Mouse (Mus musculus) heart, embryonic 15.5 days (tissue): ENCODE results near the gene Gm49387. TPM values are rescaled to one million over a fixed set of nuclear protein-coding genes. Genes with fewer than 3 reads are reported as not detected.
A peak's percentile ranks its signal among the peaks of the same experiment; 100 is the strongest.

Experiments used
- ATAC-seq: fragments of 200-750 bp; cut with Nextera tagmentation; replicated peaks from 2 replicates; pipeline ENCODE4 v1.8.0; 2017; ENCODE audit warnings: low read depth, moderate TSS enrichment; ENCODE audit not compliant: insufficient number of reproducible peaks, insufficient read depth, low FRiP score
- H3K27ac ChIP-seq: fragments of 300-500 bp; sonication (generic); 2 replicates; pipeline ENCODE4 v1.5.1; 2015; ENCODE audit warnings: mild to moderate bottlenecking, inconsistent platforms
- H3K27me3 ChIP-seq: fragments of 300-500 bp; sonication (generic); 2 replicates; pipeline ENCODE4 v1.6.1; 2015; ENCODE audit warnings: inconsistent platforms
- H3K36me3 ChIP-seq: fragments of 300-500 bp; sonication (generic); 2 replicates; pipeline ENCODE4 v1.6.1; 2015; ENCODE audit warnings: mild to moderate bottlenecking, inconsistent platforms
- H3K4me1 ChIP-seq: fragments of 300-500 bp; sonication (generic); replicated peaks from 2 replicates; pipeline ENCODE4 v1.6.1; 2015; ENCODE audit warnings: inconsistent platforms
- H3K4me2 ChIP-seq: fragments of 300-500 bp; sonication (generic); 2 replicates; pipeline ENCODE4 v1.6.1; 2015; ENCODE audit warnings: inconsistent platforms, mild to moderate bottlenecking, moderate library complexity
- H3K4me3 ChIP-seq: fragments of 300-500 bp; sonication (generic); 2 replicates; pipeline ENCODE4 v1.5.1; 2015; ENCODE audit warnings: mild to moderate bottlenecking, inconsistent platforms
- H3K9ac ChIP-seq: fragments of 300-500 bp; sonication (generic); 2 replicates; pipeline ENCODE4 v1.6.1; 2015; ENCODE audit warnings: mild to moderate bottlenecking, inconsistent platforms
- H3K9me3 ChIP-seq: fragments of 300-500 bp; sonication (generic); replicated peaks from 2 replicates; pipeline ENCODE4 v1.6.1; 2016; ENCODE audit warnings: inconsistent platforms
- WGBS: fragments of 180-500 bp; shearing (Covaris S2); methylation state at CpG from one replicate; pipeline ENCODE4 v1.1.7; 2015; ENCODE audit warnings: mixed read lengths; 5-methylcytosine and 5-hydroxymethylcytosine counted together
- polyA plus RNA-seq: library from polyadenylated mRNA; unstranded; fragments of >200 nt; fragmentation: Nextera tagmentation; extraction: Ambion mirVana; gene quantifications from 2 replicates; pipeline ENCODE4 v1.2.1, GENCODE M21; 2015

Gene Gm49387
- polyA plus RNA-seq, 1 experiment from 2014 or later, result 2.6 TPM

DNA sequence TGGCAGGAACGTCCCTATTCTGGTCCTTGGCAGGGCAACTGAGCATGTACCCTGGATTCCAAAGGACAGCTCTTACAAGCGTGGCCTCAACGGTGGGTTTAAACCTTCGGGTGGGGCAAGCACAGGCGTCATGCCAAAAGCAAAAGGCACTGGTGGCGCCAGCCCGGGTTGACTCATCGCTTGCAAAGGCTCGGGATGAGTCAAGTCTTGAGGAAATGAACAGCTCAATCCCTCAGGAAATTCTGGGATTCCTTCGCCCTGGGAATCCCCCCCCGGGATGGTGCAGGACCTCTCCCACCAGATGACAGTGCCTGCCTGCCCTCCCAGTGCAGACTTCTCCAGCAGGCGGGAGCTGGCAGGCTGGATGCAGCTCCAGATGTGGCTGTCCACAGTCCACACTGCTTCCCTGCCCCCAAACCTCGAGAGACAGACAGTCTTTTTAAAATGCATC is 28.5 kb upstream of the Gm49387 start:
- H3K4me3 ChIP-seq, result no peak overlapping the region
- H3K36me3 ChIP-seq, result peaks cover 12% of the 10 kb centered on the region; the same call in 1 of the 2 replicates
- H3K27me3 ChIP-seq, result no peaks in the 10 kb centered on the region
- H3K9me3 ChIP-seq, result no peaks in the 10 kb centered on the region
- 43% methylated on average over 13 of the region's 13 CpGs for WGBS
- H3K9ac ChIP-seq, result no peak overlapping the region
- ATAC-seq, result peak; percentile 59
- peak overlapping the region; percentile 65 for H3K27ac ChIP-seq
- H3K4me2 ChIP-seq, result peak overlapping the region; percentile 26
- H3K4me1 ChIP-seq, result peaks cover 33% of the 10 kb centered on the region

GRCm38 (mm10) chr14:31668326-31668725 is 27.6 kb upstream of the Gm49387 start:
- 74% methylated on average over 13 of the region's 13 CpGs for WGBS
- Histone ChIP-seq H3K27me3 (no peaks in the 10 kb centered on the region), H3K4me1 (peaks cover 42% of the 10 kb centered on the region), H3K9ac (no peak overlapping the region), H3K4me2 (no peak overlapping the region), H3K27ac (peak overlapping the region; percentile 65), H3K36me3 (peaks cover 12% of the 10 kb centered on the region; the same call in 1 of the 2 replicates), H3K4me3 (no peak overlapping the region), H3K9me3 (no peaks in the 10 kb centered on the region)
- no peak for ATAC-seq

DNA sequence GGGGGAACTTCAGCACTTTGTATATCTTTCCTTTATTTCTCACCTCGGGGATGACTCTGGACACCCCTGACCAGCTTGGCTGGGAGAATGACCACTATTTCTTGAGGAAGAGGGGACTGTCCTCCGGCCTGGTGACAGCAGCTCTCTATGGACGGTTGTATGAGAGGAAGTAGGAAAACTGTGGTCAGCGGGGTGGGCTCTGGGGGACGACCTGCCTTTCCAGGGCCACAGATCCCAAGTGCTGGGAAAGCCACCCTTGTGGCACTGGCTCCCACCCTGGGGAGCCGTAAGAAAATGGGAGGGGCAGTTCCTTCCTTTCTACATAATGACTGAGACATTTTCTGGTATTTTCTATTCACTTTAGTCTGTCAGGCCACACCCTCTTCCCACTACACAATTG is 27.1 kb upstream of the Gm49387 start:
- ATAC-seq, result no peak
- 82% methylated on average over 6 of the region's 6 CpGs for WGBS
- no peak overlapping the region for H3K9ac ChIP-seq
- no peaks in the 10 kb centered on the region for H3K27me3 ChIP-seq
- H3K4me2 ChIP-seq, result no peak overlapping the region
- H3K27ac ChIP-seq, result peak overlapping the region; percentile 65; the same call in 1 of the 2 replicates
- no peak overlapping the region for H3K4me3 ChIP-seq
- H3K4me1 ChIP-seq, result peaks cover 47% of the 10 kb centered on the region
- H3K36me3 ChIP-seq, result peaks cover 12% of the 10 kb centered on the region; the same call in 1 of the 2 replicates
- no peaks in the 10 kb centered on the region for H3K9me3 ChIP-seq

GRCm38 (mm10) chr14:31666931-31667705 is 26.4 kb upstream of the Gm49387 start:
- Histone ChIP-seq H3K9me3 (no peaks in the 10 kb centered on the region), H3K36me3 (peaks cover 12% of the 10 kb centered on the region; the same call in 1 of the 2 replicates), H3K27ac (no peak overlapping the region), H3K4me3 (no peak overlapping the region), H3K4me2 (no peak overlapping the region), H3K4me1 (peaks cover 54% of the 10 kb centered on the region), H3K9ac (no peak overlapping the region), H3K27me3 (no peaks in the 10 kb centered on the region)
- 94% methylated on average over 28 of the region's 28 CpGs for WGBS
- ATAC-seq, result no peak

DNA sequence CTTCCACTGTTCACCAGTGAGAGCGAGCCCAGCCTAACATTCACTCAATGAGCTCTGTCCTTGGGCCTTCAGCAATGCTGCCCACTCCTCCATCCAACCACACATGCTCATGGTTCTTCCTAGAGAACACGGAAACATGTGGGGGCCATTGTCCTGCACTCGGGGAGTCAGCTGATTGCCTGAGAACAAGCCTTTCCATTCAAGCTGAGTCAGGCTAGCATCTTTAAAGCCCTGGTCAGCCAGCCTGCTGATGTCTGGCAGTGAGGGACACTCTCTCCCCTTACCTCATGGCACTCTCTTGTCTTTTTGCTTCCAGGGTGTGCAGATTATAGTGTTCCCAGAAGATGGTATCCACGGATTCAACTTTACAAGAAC is 24.9 kb upstream of the Gm49387 start:
- WGBS, result 67% methylated on average over 4 of the region's 4 CpGs
- Histone ChIP-seq H3K4me2 (no peak overlapping the region), H3K27me3 (no peaks in the 10 kb centered on the region), H3K4me3 (no peak overlapping the region), H3K9ac (no peak overlapping the region), H3K9me3 (no peaks in the 10 kb centered on the region), H3K4me1 (peaks cover 62% of the 10 kb centered on the region), H3K27ac (no peak overlapping the region), H3K36me3 (peaks cover 12% of the 10 kb centered on the region; the same call in 1 of the 2 replicates)
- ATAC-seq, result no peak

DNA sequence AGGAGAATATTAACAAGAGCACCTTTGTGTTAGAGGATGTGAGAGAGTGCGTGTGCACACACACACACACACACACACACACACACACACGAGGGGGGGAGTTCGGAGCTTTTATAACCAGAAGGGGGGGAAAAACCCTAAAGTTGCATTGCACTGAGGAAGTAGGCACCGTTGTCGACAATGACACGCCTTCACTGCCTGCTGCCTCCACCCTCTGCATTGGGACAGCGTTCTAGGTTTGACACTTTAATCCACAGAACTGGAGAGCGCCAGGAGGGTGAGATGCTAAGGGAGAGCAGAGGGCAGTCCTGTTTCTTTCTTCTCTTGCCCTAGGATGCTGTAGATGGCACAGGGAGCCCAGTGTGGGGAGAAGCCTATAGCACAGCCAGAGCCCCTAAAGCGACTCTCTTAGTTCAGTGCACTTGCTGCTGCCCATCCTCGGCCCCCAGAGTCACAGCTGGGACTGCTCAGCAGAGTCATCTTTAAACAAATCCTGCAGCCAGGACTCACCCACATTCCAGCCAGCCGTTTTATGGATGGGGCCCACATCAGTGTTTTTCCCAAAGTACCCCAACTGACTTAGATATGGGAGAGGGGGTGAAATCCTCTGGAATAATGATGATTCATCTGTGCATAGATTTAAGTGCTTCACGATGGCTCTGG is 24.4 kb upstream of the Gm49387 start:
- Histone ChIP-seq H3K4me3 (no peak overlapping the region), H3K9ac (no peak overlapping the region), H3K4me1 (peaks cover 64% of the 10 kb centered on the region), H3K27ac (peak overlapping the region; percentile 95), H3K4me2 (no peak overlapping the region), H3K27me3 (no peaks in the 10 kb centered on the region), H3K36me3 (peaks cover 12% of the 10 kb centered on the region; the same call in 1 of the 2 replicates), H3K9me3 (no peaks in the 10 kb centered on the region)
- ATAC-seq, result no peak
- 61% methylated on average over 12 of the region's 12 CpGs for WGBS

DNA sequence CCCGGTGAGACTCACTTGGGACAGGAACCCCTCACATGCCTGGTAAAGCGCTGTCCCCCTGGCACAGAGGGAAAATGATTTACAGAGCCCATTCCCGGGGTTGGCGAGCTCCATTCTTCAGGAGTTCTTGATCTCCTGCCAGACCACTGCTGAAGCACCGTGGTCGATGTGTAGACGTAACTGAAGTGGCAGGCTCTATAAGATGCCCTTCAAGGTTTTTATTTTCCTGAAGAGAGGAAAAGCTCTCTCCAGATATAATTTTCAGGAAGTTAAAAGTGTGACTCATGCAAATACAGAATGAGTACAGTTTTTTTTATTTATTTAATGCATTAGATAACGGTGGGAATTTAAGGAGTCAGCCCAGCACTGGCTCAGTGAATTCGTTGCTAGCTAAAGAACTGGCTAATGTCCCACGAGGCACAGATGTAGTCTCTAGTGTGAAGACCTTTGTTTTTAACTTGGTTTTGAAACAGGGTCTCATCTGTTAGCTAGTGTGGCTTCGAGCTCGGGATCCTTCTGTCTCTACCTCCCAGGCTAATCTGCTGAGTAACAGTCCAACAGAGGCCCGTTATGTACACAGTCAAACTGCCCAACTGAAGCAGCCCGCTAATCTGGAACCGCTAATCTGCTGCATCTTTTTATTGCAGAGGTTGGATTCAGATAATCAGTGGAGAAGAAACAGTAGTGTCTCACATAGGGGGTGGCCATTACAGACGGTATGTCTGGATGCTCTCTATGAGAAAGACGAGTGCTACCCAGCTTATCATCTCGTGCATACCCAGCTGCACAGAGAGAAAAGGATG is 23.6 kb upstream of the Gm49387 start:
- no peak overlapping the region for H3K9ac ChIP-seq
- no peaks in the 10 kb centered on the region for H3K27me3 ChIP-seq
- 43% methylated on average over 18 of the region's 18 CpGs for WGBS
- H3K9me3 ChIP-seq, result no peaks in the 10 kb centered on the region
- ATAC-seq, result no peak
- H3K4me3 ChIP-seq, result no peak overlapping the region
- H3K27ac ChIP-seq, result peak overlapping the region; percentile 95
- peaks cover 12% of the 10 kb centered on the region; the same call in 1 of the 2 replicates for H3K36me3 ChIP-seq
- no peak overlapping the region for H3K4me2 ChIP-seq
- H3K4me1 ChIP-seq, result peaks cover 67% of the 10 kb centered on the region

DNA sequence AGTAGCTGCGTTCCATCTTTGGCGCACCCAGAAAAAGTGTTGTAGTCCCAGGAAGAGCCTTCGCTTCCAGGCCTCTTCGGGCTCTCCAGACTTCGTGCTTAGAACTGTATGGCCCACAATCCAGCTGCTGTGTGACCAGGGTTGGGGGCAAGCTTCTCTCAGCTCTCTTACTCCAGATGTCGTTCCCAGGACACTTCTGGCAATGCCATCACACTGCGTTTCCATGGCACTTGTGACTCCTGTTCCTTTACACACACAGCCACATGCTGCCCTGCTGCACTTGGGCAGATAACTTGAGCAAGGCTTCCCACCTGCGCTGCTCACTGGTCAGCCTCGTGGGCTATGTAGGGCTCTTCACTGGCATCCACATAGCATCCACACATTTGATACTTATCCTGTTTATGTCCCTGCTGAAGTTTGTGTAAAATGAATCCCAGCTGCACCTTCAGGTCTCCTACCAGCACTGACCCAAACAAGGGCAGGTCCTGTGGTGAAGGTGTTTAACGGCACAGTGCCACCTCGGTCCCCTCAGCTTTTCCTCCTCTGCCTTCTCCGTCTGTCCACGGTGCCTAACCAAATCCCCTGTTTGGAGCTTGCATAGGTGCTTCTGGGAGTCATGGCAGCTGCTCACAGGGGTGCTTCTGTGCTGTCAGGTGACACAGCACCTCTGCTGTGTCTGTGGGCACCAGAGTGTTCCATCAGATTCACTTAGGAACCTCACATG is 22.9 kb upstream of the Gm49387 start:
- no peak overlapping the region for H3K9ac ChIP-seq

GRCm38 (mm10) chr14:31662555-31663211 is 22.0 kb upstream of the Gm49387 start:
- peak overlapping the region; percentile 95 for H3K27ac ChIP-seq
- peak overlapping the region; percentile 46; the same call in 1 of the 2 replicates for H3K9ac ChIP-seq
- H3K4me1 ChIP-seq, result peaks cover 69% of the 10 kb centered on the region
- H3K36me3 ChIP-seq, result peaks cover 11% of the 10 kb centered on the region; the same call in 1 of the 2 replicates
- peak; percentile 24 for ATAC-seq
- H3K4me3 ChIP-seq, result peak overlapping the region; percentile 40
- WGBS, result 21% methylated on average over 9 of the region's 9 CpGs
- H3K27me3 ChIP-seq, result no peaks in the 10 kb centered on the region
- H3K9me3 ChIP-seq, result no peaks in the 10 kb centered on the region
- peak overlapping the region; percentile 56 for H3K4me2 ChIP-seq

More for the DNA sequence above, 22.9 kb upstream of the Gm49387 start:
- no peak overlapping the region for H3K4me3 ChIP-seq
- H3K9me3 ChIP-seq, result no peaks in the 10 kb centered on the region
- no peaks in the 10 kb centered on the region for H3K27me3 ChIP-seq
- H3K27ac ChIP-seq, result peak overlapping the region; percentile 95
- H3K4me2 ChIP-seq, result no peak overlapping the region
- ATAC-seq, result no peak
- 84% methylated on average over 13 of the region's 13 CpGs for whole genome bisulfite sequencing
- H3K4me1 ChIP-seq, result peaks cover 67% of the 10 kb centered on the region
- peaks cover 12% of the 10 kb centered on the region; the same call in 1 of the 2 replicates for H3K36me3 ChIP-seq
